Mouse (Mus musculus) embryonic facial prominence, embryonic 15.5 days (tissue): Measurements from ENCODE around the gene Rell1. TPM values are rescaled to one million over a fixed set of nuclear protein-coding genes. Genes with fewer than 3 reads are reported as not detected.
"Not testable (repeated sequence)": the region's sequence is repeated elsewhere in the genome, so short reads cannot be mapped to it uniquely, and the experiment has no call there.

Experiments
- ATAC-seq: fragments of 200-750 bp; cut with Nextera tagmentation; 2 replicates; pipeline ENCODE4 v1.8.0; 2017; ENCODE audit warnings: low read depth, moderate TSS enrichment; ENCODE audit not compliant: insufficient number of reproducible peaks, low FRiP score, low TSS enrichment
- H3K27ac ChIP-seq: fragments of 300-500 bp; sonication (generic); replicated peaks from 2 replicates; pipeline ENCODE4 v1.5.1; 2015; ENCODE audit warnings: mild to moderate bottlenecking, inconsistent platforms
- H3K27me3 ChIP-seq: fragments of 300-500 bp; sonication (generic); 2 replicates; pipeline ENCODE4 v1.6.1; 2015; ENCODE audit warnings: inconsistent platforms
- H3K36me3 ChIP-seq: fragments of 300-500 bp; sonication (generic); 2 replicates; pipeline ENCODE4 v1.6.1; 2015; ENCODE audit warnings: mild to moderate bottlenecking, inconsistent platforms
- H3K4me1 ChIP-seq: fragments of 300-500 bp; sonication (generic); 2 replicates; pipeline ENCODE4 v1.6.1; 2015; ENCODE audit warnings: inconsistent platforms
- H3K4me2 ChIP-seq: fragments of 300-500 bp; sonication (generic); replicated peaks from 2 replicates; pipeline ENCODE4 v1.6.1; 2015; ENCODE audit warnings: mild to moderate bottlenecking, inconsistent platforms
- H3K4me3 ChIP-seq: fragments of 300-500 bp; sonication (generic); replicated peaks from 2 replicates; pipeline ENCODE4 v1.5.1; 2015; ENCODE audit warnings: mild to moderate bottlenecking, inconsistent platforms
- H3K9ac ChIP-seq: fragments of 300-500 bp; sonication (generic); 2 replicates; pipeline ENCODE4 v1.6.1; 2015; ENCODE audit warnings: inconsistent platforms
- H3K9me3 ChIP-seq: fragments of 300-500 bp; sonication (generic); replicated peaks from 2 replicates; pipeline ENCODE4 v1.6.1; 2016; ENCODE audit warnings: inconsistent platforms
- WGBS: fragments of 180-500 bp; shearing (Covaris S2); methylation state at CpG from one replicate; pipeline ENCODE4 v1.1.7; 2015; 5-methylcytosine and 5-hydroxymethylcytosine counted together
- polyA plus RNA-seq: library from polyadenylated mRNA; unstranded; fragments of >200 nt; fragmentation: Nextera tagmentation; extraction: Ambion mirVana; gene quantifications from 2 replicates; pipeline ENCODE4 v1.2.1, GENCODE M21; 2015

The Rell1 gene
- polyA plus RNA-seq, 1 experiment from 2014 or later = 26.6 TPM

GRCm38 (mm10) chr5:63923305-63924025 lies 45.2 kb downstream of the Rell1 start:
- Histone ChIP-seq H3K4me2 (no peak overlapping the region), H3K9me3 (no peaks in the 10 kb centered on the region), H3K27me3 (no peaks in the 10 kb centered on the region), H3K9ac (no peak overlapping the region), H3K4me1 (0 out of 2 replicates have a peak, but pooled peaks cover 5% of the 10 kb centered on the region), H3K27ac (no peak overlapping the region), H3K36me3 (peaks cover 27% of the 10 kb centered on the region), H3K4me3 (no peak overlapping the region)
- ATAC-seq = no peak
- 75% methylated on average over 13 of the region's 13 CpGs for WGBS

DNA sequence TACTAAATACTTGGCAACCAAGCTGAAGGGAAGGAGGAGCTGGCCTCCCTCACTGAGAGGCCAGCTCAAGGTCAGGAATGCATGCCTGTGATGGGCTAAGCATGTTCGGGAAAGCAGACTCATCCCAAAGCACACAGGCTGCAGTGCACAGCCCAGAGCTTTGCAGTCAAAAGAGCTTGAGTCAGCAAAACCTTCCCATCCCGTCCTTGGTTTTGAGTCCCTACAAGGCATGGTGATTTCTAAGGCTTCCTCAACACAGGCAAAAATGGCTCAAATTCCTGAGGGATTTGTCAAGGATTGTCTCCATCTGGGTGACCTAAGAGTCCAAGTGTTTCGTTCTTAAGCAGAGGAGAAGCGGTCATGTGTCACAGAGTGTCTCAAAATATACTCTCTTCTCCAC lies 50.5 kb downstream of the Rell1 start:
- H3K27me3 ChIP-seq = no peaks in the 10 kb centered on the region
- no peaks in the 10 kb centered on the region for H3K9me3 ChIP-seq
- no peak overlapping the region for H3K4me3 ChIP-seq
- 0 out of 2 replicates have a peak, but pooled peaks cover 9% of the 10 kb centered on the region for H3K4me1 ChIP-seq
- H3K27ac ChIP-seq = no peak overlapping the region
- 0 out of 2 replicates have a peak, but pooled peaks cover 7% of the 10 kb centered on the region for H3K36me3 ChIP-seq
- no peak overlapping the region for H3K9ac ChIP-seq
- no peak overlapping the region for H3K4me2 ChIP-seq
- WGBS = 55% methylated on average over 4 of the region's 4 CpGs
- no peak for ATAC-seq

DNA sequence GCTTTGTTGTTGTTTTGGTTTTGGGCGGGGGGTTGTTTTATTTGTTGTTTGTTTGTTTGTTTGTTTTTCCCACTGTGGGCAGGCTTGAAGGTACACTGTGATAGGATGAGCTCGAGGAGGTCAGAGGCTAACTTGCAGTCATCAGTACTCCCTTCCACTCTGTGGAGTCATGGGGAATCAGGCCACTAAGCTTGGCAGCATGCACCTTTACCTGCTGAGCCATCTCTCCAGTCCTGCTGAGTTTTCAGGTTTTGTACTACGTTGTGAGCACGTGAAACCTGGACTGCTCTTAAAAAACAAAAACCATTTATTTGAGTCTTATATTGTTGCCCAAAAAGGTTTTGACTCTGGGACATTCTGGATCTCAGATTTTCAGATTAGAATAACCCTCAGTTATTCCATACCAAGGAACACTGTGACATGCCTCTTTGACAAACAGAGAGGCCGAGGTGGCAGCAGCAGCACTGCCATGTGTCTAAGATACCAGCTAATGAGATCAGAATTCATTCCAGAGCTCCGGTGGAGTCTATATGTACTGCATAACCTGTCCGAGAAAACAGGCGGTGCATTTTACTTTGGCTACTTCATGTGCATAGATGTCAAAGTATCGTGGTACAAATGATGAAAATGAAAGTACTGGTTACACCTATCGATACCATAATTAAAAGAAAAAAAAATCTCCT lies 52.1 kb downstream of the Rell1 start:
- WGBS = 87% methylated on average over 10 of the region's 10 CpGs
- Histone ChIP-seq H3K4me1 (0 out of 2 replicates have a peak, but pooled peaks cover 9% of the 10 kb centered on the region), H3K4me3 (no peak overlapping the region), H3K36me3 (no peaks in the 10 kb centered on the region), H3K9ac (no peak overlapping the region), H3K9me3 (no peaks in the 10 kb centered on the region), H3K27ac (no peak overlapping the region), H3K27me3 (no peaks in the 10 kb centered on the region), H3K4me2 (no peak overlapping the region)
- no peak for ATAC-seq

DNA sequence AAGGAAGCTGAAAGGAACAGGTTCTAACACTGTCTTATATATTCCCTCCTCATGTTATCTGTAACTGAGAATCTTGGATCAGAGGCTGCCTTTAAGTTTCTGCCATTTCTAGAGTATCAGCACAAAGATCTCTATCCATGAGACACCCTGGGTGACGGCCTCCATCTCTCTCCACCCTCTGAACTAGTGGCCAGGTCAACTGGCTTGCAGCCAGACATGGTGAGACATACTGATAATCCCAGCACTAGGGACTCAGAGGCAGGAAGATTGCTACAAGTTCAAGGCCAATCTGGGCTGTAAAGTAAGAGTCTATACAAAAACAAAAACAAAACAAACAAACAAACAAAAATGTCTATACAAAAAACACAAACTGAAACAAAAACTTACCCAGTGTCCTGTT lies 53.8 kb downstream of the Rell1 start:
- Histone ChIP-seq H3K9ac (no peak overlapping the region), H3K4me3 (no peak overlapping the region), H3K36me3 (no peaks in the 10 kb centered on the region), H3K4me2 (no peak overlapping the region), H3K9me3 (no peaks in the 10 kb centered on the region), H3K27me3 (no peaks in the 10 kb centered on the region), H3K27ac (no peak overlapping the region), H3K4me1 (0 out of 2 replicates have a peak, but pooled peaks cover 4% of the 10 kb centered on the region)
- no peak for ATAC-seq
- WGBS = 75% methylated on average over 1 of the region's 1 CpGs

GRCm38 (mm10) chr5:63910171-63910960 lies 58.3 kb downstream of the Rell1 start:
- Histone ChIP-seq H3K4me1 (no peaks in the 10 kb centered on the region), H3K36me3 (no peaks in the 10 kb centered on the region), H3K4me3 (no peak overlapping the region), H3K4me2 (no peak overlapping the region), H3K27ac (no peak overlapping the region), H3K27me3 (no peaks in the 10 kb centered on the region), H3K9ac (no peak overlapping the region), H3K9me3 (no peaks in the 10 kb centered on the region)
- no peak for ATAC-seq
- 78% methylated on average over 10 of the region's 10 CpGs for WGBS

- no peak for ATAC-seq
- Histone ChIP-seq H3K27ac (no peak overlapping the region), H3K4me2 (no peak overlapping the region), H3K27me3 (no peaks in the 10 kb centered on the region), H3K36me3 (no peaks in the 10 kb centered on the region), H3K9ac (no peak overlapping the region), H3K9me3 (no peaks in the 10 kb centered on the region), H3K4me3 (no peak overlapping the region), H3K4me1 (no peaks in the 10 kb centered on the region)
- 43% methylated on average over 4 of the region's 4 CpGs for WGBS
Observed at GRCm38 (mm10) chr5:63907513-63907912, 61.2 kb downstream of the Rell1 start.

- Histone ChIP-seq H3K36me3 (no peaks in the 10 kb centered on the region), H3K27me3 (no peaks in the 10 kb centered on the region), H3K27ac (no peak overlapping the region), H3K9ac (no peak overlapping the region), H3K9me3 (no peaks in the 10 kb centered on the region), H3K4me1 (no peaks in the 10 kb centered on the region), H3K4me3 (no peak overlapping the region), H3K4me2 (no peak overlapping the region; the same call in 1 of the 2 replicates)
- 38% methylated on average over 13 of the region's 13 CpGs for WGBS
- ATAC-seq = no peak
Observed at GRCm38 (mm10) chr5:63906149-63907093, 62.3 kb downstream of the Rell1 start.

GRCm38 (mm10) chr5:63903329-63903728 lies 65.4 kb downstream of the Rell1 start:
- no peak overlapping the region for H3K9ac ChIP-seq
- H3K4me1 ChIP-seq = no peaks in the 10 kb centered on the region
- no peaks in the 10 kb centered on the region for H3K27me3 ChIP-seq
- no peak overlapping the region for H3K4me3 ChIP-seq
- no peak for ATAC-seq
- H3K4me2 ChIP-seq = no peak overlapping the region
- H3K36me3 ChIP-seq = no peaks in the 10 kb centered on the region
- 77% methylated on average over 3 of the region's 3 CpGs for WGBS
- H3K9me3 ChIP-seq = no peaks in the 10 kb centered on the region
- H3K27ac ChIP-seq = no peak overlapping the region

DNA sequence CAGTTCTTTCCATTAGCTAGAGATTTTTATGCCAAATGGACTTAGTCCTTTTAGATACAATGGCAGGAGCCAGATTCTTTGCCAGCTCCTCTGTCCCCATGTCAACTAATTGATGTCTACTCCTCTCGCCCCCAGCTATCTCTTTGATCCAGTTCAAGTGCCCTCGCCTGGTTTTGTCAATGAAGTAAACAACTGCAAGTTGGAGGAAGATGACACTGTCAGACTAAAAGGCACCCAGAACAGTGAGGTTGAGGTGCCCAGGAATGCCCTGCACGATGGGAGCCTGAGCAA lies 70.9 kb downstream of the Rell1 start:
- Histone ChIP-seq H3K27ac (no peak overlapping the region), H3K4me2 (no peak overlapping the region), H3K9ac (no peak overlapping the region), H3K36me3 (no peaks in the 10 kb centered on the region), H3K27me3 (no peaks in the 10 kb centered on the region), H3K4me1 (no peaks in the 10 kb centered on the region), H3K9me3 (no peaks in the 10 kb centered on the region), H3K4me3 (no peak overlapping the region)
- ATAC-seq = no peak
- WGBS = 73% methylated on average over 3 of the region's 3 CpGs

- not testable (repeated sequence) for H3K9ac ChIP-seq, ATAC-seq
- 84% methylated on average over 5 of the region's 5 CpGs for WGBS
Observed at GRCm38 (mm10) chr5:63897001-63897819, 71.5 kb downstream of the Rell1 start.

More at GRCm38 (mm10) chr5:63897001-63897819, 71.5 kb downstream of the Rell1 start:
- not testable (repeated sequence) for H3K27ac ChIP-seq, H3K9me3 ChIP-seq, H3K36me3 ChIP-seq, H3K4me3 ChIP-seq, H3K4me1 ChIP-seq, H3K4me2 ChIP-seq, H3K27me3 ChIP-seq
